Mouse (Mus musculus): ENCODE data around the gene Wdr20.
"Not testable (repeated sequence)": the region's sequence is repeated elsewhere in the genome, so short reads cannot be mapped to it uniquely, and the experiment has no call there.

The Wdr20 gene

GRCm38 (mm10) chr12:110737170-110738157 lies at the start of gene Wdr20:
Gene Wdr20, plus strand, starts transcription at chr12:110737944.
- CTCF ChIA-PET: interaction anchor here (0.7 to 0.9 kb wide), 2 partner anchors 34 to 129 kb away, joined by 3 read pairs; no protein-coding TSS in a partner anchor

- CTCF ChIA-PET: interaction anchor here (0.6 kb wide), 1 partner anchor 335 kb away, joined by 5 read pairs; no protein-coding TSS in a partner anchor
Measured at GRCm38 (mm10) chr12:110688921-110689320, 48.8 kb upstream of the Wdr20 start.

GRCm38 (mm10) chr12:110689919-110690643 lies 47.7 kb upstream of the Wdr20 start:
- CTCF ChIA-PET: interaction anchor here (0.6 kb wide), 1 partner anchor 36 kb away, joined by 6 read pairs; no protein-coding TSS in a partner anchor

- CTCF ChIA-PET: interaction anchor here (0.6 kb wide), 1 partner anchor 17 kb away, joined by 3 read pairs; no protein-coding TSS in a partner anchor
Measured at GRCm38 (mm10) chr12:110693378-110693777, 44.4 kb upstream of the Wdr20 start.

- CTCF ChIA-PET: no interaction called here
Measured at GRCm38 (mm10) chr12:110695676-110696171, 42.0 kb upstream of the Wdr20 start.

GRCm38 (mm10) chr12:110696173-110696974 lies 41.4 kb upstream of the Wdr20 start:
- CTCF ChIA-PET: interaction anchor here (0.5 to 1.3 kb wide), 2 partner anchors 85 to 147 kb away, joined by 3 to 5 read pairs; no protein-coding TSS in a partner anchor

- CTCF ChIA-PET: interaction anchor here (1.3 kb wide), 1 partner anchor 146 kb away, joined by 3 read pairs; no protein-coding TSS in a partner anchor
Measured at GRCm38 (mm10) chr12:110696975-110697400, 40.8 kb upstream of the Wdr20 start.

GRCm38 (mm10) chr12:110697457-110697856 lies 40.3 kb upstream of the Wdr20 start:
- CTCF ChIA-PET: interaction anchor here (1.3 kb wide), 1 partner anchor 146 kb away, joined by 3 read pairs; no protein-coding TSS in a partner anchor

- CTCF ChIA-PET: interaction anchor here (0.6 kb wide), 1 partner anchor 308 kb away, joined by 6 read pairs; no protein-coding TSS in a partner anchor
Measured at GRCm38 (mm10) chr12:110698080-110698479, 39.7 kb upstream of the Wdr20 start.

- CTCF ChIA-PET: interaction anchor here (0.6 kb wide), 2 partner anchors 307 to 443 kb away, joined by 5 to 6 read pairs; no protein-coding TSS in a partner anchor
Measured at GRCm38 (mm10) chr12:110698523-110699170, 39.1 kb upstream of the Wdr20 start.

GRCm38 (mm10) chr12:110699171-110699547 lies 38.6 kb upstream of the Wdr20 start:
- CTCF ChIA-PET: interaction anchor here (0.6 to 0.9 kb wide), 2 partner anchors 12 to 443 kb away, joined by 3 to 5 read pairs; no protein-coding TSS in a partner anchor

- CTCF ChIA-PET: no interaction called here
Measured at GRCm38 (mm10) chr12:110700730-110701129, 37.0 kb upstream of the Wdr20 start.

GRCm38 (mm10) chr12:110701363-110701762 lies 36.4 kb upstream of the Wdr20 start:
- CTCF ChIA-PET: not testable (repeated sequence)

- CTCF ChIA-PET: interaction anchor here (1.2 kb wide), 1 partner anchor 35 kb away, joined by 3 read pairs; the partner anchor contains the start of gene Wdr20
Measured at GRCm38 (mm10) chr12:110702556-110702955, 35.2 kb upstream of the Wdr20 start, which contains the start of gene Hsp90aa1. Gene Hsp90aa1, minus strand, starts transcription at chr12:110702728.

- CTCF ChIA-PET: interaction anchor here (0.5 to 1.2 kb wide), 3 partner anchors 35 to 43 kb away, joined by 3 to 4 read pairs (median 3); partner anchors contain the start of gene Wdr20
Measured at GRCm38 (mm10) chr12:110703008-110703471, 34.7 kb upstream of the Wdr20 start.

GRCm38 (mm10) chr12:110703682-110704081 lies 34.1 kb upstream of the Wdr20 start:
- CTCF ChIA-PET: interaction anchor here (0.9 to 1.2 kb wide), 2 partner anchors 34 to 42 kb away, joined by 3 read pairs; partner anchors contain the start of gene Wdr20

GRCm38 (mm10) chr12:110705419-110705818 lies 32.3 kb upstream of the Wdr20 start:
- CTCF ChIA-PET: interaction anchor here (0.6 kb wide), 1 partner anchor 132 kb away, joined by 4 read pairs; no protein-coding TSS in a partner anchor

- CTCF ChIA-PET: interaction anchor here (0.6 kb wide), 1 partner anchor 113 kb away, joined by 3 read pairs; no protein-coding TSS in a partner anchor
Measured at GRCm38 (mm10) chr12:110706337-110707231, 31.2 kb upstream of the Wdr20 start.
